Mouse (Mus musculus) T-helper 2 cell (primary cell): ENCODE measurements around the gene Lage3.
"Not testable (repeated sequence)": the region's sequence is repeated elsewhere in the genome, so short reads cannot be mapped to it uniquely, and the experiment has no call there.

Source experiments
- in situ Hi-C: fragments of 300-600 bp; cut with MboI, MseI; formaldehyde crosslinking; loops from one replicate; pipeline ENCODE4 v1.15.1; 2025; ENCODE audit warnings: high pct_unique_total_duplicates

Gene Lage3

DNA sequence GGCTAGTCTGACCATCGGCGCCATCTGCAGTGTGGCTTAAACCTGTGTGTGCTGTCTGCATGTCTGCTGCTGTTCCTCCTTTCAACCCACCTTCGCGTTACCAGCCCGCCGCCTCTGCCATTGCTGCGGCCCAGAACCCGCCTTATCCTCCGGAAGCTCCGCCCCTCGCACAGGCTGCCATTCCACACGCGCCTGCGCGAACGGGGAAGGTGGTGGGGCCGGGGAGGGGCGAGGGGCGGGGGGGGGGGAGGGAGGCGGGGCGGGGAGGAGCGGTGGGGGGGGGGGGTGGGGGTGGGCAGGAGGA is at the start of gene Lage3:
Lage3 (minus strand) TSS at position 152 of the 304 bp plus-strand sequence.
- in situ Hi-C loops, result no loop called here

DNA sequence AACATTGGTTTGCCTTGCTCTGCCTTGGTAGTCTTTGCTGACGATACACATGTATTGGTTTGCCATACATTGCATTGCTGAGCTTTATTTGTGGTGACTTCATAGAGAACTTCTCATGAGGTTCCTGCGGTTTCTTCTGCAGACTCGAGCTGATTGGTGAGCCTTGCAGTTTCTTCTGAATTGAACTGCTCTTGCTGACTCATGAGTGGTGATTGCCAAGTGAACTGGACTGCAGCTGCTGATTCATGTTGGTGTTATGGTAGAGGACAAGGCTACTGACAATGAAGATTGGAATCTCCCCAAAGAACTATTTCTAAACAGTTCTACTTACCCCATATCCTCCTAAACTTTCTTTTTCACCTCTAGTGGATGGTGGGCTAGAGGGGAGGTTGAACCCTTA is 46.7 kb upstream of the Lage3 start:
- in situ Hi-C loops, result no loop called here

DNA sequence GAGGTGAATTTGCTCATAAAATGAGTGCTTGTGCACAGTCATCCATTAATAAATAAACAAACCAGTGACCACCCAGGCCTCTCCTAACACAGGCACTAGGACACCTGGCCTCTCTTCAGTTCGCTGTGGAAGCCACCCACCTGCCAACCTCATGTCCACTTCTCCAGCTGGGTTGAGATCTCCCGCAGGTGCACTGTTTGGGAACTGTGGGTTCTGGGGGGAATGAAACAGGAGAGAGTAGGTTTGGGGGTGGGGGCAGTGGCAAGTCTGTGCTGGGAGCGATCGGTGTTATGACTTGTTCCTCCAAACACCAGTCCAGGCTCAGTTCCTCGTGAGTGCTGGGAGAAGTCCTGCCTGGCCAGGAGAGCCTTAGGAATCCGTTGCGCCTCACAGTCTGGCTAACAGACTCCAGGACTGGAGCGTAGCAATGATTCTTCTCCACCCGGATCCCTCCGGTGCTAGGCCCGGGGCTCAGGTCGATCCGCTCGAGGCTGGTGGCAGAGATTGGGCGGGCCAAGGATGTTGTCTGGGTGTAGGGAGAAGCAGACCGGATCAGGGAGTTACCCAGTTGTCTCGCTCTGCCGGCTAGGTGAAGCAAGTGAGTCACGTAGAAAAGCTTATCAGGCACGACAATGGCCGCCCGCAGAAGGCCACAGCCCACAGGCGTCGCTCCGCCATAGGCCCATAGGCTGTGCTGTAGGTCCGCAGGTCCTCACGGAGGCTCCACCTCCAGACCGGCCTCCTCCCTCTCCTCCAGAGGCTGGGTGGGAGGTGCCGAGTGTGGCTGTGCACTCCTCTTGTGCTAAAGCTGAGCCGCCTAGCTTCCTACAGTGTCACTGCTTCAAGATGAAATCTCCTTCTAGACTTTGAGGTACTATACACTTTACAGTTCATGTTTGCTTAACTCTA is 39.4 kb upstream of the Lage3 start, which contains the start of the genes Fam3a and Ikbkg:
Fam3a (minus strand) TSS at position 738 of the 909 bp plus-strand sequence.
Ikbkg (plus strand) TSS at position 756 of the 909 bp plus-strand sequence.
- in situ Hi-C loops, result no loop called here

DNA sequence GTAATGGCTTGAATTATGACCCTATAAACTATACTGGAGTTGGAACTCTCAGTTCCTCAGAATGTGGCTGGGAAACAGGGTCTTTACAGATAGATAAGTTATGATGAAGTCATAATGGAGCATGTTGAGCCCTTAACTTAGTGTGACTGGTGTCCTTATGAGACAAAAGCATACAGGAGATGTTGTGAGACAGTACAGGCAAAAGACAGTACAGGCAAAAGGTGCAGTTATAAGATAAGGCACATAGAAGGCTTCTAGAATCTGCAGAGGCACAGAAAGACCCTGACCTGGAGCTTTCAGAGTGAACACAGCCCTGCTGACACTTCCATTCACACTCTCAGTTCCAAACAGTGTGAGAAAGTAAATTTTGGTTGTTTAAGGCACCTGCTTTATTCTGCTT is 34.7 kb upstream of the Lage3 start:
- in situ Hi-C loops, result no loop called here

DNA sequence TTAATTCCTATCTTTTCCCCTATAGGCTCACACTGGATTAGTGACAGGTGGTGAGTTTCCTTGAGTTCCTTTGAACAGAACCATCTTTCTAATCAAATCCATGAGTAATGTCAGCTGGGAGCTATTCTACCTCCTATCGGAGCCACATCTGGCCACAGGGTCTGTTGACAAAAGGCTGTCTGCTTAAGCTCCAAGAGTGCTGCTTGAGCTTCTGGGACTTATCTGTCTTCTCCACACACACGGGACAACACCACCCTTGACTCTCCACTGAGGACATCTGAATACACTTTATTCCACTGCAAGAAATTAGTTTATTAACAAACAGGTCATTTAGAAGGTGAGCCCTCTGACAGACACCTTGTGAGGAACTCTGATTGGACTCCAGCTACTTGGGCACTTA is 31.0 kb upstream of the Lage3 start:
- in situ Hi-C loops, result no loop called here

DNA sequence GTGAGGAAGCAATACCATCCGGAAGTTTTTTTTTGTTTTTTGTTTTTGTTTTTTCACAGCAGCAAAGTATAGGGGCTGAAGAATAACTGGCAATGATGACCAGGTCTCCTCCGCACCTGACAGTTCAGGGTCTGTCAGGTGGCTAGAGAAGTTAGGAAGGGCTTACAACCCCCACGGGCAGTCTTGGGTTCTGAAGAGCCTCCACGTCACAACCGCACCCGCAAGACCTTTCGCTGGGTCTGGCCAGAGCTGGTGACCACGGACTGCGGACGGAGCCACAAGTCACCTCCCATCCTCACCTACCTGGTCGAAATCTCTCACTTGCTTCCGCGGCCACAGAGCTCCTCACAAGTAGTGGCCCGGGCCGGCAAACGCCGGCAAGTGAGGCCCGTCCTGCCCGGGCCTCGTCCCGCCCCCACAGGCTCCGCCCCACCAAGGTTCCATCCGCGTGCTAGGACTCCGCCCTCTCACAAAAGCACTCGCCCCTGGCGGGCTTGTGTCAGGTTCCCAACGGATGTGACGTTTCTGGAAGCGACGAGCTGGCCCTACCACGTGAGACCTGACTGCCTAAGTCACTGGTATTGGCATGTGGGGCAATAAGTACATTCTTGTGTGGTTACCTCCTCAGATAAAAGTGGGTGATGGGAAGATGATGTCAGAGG is 19.6 kb upstream of the Lage3 start, which contains the start of the genes Ubl4a and Slc10a3:
Ubl4a (minus strand) TSS at position 331 of the 662 bp plus-strand sequence.
Slc10a3 (minus strand) TSS at position 462 of the 662 bp plus-strand sequence.
- in situ Hi-C loops, result no loop called here

DNA sequence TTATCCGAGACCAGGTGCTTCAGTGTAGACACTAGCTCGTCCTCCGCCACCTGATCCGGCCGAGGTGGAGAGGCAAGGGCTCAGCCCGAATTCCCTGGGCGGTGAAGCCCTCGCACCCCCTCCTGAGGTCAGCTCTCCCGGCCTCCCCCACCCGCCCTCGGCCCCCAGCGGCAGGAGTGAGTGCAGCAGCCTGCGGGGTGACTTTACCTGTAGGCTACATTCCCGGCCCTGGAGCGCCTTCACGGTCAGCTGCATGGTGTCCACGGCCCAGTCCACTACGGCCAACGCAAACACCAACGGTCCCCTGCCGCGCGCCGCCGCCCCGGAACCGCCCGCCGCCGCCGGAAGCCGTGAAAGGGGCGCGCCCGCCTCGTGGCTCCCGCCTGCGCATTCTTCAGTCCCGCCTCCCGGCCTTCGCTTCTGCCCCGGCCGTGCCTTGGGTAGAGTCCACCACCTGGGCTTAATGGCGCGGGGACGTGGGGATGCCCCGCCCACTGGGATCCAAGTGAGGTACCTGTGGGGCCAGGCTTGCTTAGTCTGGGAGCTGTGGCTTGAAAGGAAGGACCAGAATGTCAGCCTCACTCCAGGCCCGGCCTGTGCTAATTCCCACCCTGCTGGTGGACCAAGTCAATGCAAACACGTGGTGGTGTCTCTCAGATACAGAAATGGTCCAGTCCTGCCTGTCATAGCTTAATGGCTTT is 14.9 kb upstream of the Lage3 start:
- in situ Hi-C loops, result no loop called here

DNA sequence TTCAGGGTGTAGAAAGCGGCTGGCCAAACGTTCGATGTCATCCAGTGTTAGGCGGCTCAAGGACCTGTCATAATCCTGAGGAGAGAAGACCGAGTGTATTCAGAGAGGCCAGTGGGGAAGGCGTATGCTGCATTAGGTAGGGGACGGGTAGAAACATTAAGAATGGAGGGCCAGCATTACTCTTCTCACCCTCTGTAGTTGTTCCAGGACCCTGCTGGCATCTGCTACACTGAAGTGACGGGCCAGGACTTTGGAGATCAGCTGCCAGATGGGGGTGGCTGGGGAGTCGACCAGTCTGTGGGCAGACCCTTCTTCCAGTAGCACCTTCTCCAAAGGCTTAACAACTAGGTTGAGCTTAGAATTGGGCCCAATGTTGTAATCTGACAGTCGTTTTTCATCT is 14.1 kb upstream of the Lage3 start:
- in situ Hi-C loops, result no loop called here

DNA sequence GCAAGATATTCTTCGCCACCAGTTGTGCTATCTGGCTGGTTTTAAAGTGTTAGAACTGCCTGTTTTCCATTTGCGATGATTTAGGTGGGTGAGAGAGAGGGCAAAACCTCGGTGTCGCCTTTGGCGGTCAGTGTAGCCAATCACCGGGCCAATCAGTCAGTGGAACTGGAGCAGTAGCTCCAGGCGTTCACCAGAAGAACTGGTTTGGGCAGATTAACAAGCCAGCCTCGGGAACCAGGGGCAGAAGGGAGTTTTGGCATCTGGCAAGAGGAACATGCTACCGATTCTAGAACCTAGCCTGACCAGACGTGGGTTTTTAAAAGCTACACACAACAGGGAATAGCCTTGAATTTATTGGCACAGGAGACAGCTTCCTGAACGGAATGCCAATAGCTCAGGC is 5.8 kb upstream of the Lage3 start:
- in situ Hi-C loops, result no loop called here

DNA sequence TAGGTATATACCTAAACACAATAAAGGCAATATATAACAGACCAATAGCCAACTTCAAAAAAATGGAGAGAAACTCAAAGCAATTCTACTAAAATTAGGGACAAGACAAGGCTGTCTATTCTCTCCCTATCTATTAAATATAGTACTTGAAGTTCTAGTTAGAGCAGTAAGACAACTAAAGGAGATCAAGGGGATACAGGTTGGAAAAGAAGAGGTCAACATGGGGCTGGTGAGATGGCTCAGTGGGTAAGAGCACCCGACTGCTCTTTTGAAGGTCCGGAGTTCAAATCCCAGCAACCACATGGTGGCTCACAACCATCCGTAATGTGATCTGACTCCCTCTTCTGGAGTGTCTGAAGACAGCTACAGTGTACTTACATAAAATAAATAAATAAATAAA is 3.7 kb upstream of the Lage3 start:
- in situ Hi-C loops, result not testable (repeated sequence)

DNA sequence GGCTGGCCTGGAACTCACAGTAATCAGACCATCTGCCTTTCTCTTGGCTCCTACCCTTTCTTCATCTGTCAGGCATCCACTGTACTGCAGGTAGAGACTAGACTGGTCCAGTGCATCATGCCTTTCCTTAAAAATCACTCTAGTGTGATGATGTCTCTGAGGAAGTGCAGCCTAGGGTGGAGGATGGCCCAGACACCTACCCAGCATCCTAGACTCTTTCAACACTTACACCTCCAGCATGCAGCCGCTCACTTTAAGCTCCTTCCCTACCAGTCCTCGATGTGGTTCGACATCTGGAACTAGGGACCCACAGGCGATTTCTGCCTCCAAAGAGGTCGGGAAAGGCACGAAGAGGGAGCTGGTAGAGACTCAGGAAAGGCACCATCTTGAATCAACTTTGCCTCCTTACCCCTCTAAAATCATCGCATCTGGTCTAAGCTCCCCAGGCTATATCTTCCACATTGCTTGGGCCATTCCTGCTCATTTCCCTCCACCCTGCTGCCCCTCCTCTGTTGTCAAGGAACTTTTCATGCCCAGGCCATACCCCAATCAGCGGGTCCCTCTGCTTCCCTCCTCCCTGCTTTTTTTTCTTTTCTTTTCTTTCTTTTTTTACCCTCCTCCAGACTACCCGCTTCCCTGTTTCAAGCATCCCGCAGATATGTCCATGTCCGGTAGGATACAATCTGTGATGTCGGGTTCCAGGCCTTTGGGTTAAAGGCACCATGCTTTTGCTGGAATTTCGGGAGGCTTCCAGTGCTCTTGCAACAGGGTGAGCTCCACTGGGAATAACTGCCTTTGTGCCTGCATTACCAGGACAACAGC is 562 bp downstream of the Lage3 start:
- in situ Hi-C loops, result no loop called here

DNA sequence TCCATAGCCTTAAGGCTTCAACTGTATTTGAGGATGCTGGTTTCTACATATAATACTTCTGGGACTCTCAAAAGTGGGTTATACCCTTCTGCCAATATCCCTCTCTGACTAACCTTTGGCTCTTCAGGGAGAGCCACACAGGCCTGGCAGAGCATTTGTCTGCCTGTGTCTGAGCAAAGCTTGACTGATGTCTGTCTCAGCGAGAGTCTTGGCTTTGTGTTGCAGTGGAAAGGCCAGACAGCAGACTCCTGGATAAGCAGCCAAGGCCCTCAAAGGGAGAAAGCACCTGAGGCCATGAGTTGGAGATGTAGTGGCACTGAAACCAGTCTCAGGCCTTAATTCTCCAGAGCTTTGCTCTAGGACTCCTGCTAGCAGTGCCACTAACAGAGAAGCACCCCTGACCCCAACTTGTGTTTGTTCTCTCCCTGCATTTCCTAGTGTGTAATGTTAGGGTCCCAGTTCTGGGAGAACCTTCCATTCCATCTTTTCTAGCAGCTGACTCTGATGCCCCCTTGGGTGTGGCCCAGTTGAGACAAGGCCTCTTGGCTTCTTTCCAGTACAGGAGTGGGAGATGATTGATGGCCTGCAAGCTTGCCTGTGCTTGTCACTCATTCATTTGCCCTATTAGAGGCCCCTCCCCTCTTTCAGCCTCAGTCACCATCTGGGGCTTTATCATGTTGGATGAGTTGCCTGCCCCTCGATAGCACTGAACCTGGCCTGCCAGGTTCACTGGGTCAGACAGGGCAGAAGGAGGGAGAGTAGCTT is 23.1 kb downstream of the Lage3 start:
- in situ Hi-C loops, result no loop called here

DNA sequence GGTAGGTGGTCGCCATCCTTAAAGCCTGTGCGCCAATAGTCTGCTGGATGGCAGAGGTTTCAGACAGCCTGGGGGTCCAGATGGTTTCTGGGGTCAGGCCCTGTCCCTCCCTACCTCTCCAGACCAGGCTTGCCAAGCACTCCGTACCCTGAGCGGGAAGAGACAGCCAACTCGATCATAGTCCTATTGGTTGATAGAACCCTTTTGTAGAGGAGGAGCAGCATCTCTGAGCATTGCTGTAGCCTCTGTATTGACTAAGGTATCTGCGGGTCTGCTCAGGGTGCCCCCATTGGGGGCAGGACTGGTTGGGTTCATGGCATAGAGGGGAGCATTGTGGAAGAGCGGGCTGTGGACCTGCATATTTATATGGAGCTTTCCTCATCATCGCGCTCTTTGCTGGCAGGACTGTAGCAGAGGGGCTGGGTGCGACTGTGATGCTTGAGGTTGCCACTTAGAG is 24.2 kb downstream of the Lage3 start:
- in situ Hi-C loops, result no loop called here

DNA sequence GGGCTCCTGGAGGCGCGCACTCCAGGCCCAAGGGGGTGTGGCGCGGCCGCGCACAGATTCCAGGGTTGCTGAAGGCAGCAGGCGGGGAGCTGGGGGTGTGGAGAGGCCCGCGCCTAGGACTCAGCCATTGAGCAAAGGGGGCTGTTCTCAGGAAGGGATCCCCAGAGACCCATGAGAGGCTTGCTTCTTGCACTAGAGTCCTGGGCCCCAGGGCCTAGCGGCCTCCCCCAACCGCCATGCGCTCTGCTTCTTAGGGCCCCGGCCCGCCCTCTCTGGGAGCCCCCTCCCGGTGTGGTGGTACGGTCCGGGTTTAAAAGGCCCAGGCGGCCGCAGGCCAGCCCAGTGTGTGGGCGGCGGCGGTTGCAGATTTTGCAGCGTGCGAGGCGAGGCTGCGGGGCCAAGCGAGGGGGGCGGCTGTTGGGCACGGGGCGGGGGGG is 24.7 kb downstream of the Lage3 start, which contains the start of gene Plxna3:
Plxna3 (plus strand) TSS at position 342 of the 437 bp plus-strand sequence.
- in situ Hi-C loops, result no loop called here

DNA sequence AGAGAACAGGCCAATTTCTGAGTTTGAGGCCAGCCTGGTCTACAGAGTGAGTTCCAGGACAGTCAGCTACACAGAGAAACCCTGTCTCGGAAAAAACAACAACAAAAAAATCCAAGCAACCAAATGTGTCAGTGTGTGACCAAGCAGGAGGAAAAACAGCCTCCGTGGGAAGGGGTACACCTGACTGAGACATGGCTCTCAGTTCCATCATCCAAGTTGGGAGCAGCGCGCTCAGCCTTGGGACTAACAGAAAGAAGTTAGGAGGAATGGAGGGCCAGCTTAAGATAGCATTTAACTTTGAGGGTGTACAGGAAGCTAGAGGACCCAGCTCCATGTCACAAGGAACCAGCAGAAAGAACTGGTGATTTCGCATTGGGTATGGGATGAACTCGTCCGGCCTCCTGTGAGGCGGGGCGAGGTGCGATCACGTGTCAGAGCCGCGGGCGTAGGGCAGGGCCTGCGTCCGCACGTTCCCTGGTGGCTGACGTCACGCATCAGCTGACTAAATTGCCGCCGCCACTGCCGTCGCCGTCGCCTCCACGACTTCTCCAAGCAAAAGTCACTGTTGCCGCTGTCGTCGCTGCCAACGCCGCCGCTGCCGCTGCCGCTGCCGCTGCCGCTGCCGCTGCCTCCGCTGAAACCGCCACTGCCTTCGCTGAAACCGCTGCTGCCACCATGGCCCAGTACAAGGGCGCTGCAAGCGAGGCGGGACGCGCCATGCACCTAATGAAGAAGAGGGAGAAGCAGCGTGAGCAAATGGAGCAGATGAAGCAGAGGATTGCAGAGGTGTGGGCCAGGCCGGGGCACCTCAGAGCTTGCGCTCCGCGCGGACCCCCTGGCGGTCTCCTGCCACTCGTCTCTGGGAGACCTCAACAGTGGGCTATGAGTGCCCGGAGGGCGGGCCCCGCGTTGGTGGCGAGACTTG is 40.6 kb downstream of the Lage3 start, which contains the start of gene Fam50a:
Fam50a (plus strand) TSS at position 494 of the 925 bp plus-strand sequence.
- in situ Hi-C loops, result no loop called here

DNA sequence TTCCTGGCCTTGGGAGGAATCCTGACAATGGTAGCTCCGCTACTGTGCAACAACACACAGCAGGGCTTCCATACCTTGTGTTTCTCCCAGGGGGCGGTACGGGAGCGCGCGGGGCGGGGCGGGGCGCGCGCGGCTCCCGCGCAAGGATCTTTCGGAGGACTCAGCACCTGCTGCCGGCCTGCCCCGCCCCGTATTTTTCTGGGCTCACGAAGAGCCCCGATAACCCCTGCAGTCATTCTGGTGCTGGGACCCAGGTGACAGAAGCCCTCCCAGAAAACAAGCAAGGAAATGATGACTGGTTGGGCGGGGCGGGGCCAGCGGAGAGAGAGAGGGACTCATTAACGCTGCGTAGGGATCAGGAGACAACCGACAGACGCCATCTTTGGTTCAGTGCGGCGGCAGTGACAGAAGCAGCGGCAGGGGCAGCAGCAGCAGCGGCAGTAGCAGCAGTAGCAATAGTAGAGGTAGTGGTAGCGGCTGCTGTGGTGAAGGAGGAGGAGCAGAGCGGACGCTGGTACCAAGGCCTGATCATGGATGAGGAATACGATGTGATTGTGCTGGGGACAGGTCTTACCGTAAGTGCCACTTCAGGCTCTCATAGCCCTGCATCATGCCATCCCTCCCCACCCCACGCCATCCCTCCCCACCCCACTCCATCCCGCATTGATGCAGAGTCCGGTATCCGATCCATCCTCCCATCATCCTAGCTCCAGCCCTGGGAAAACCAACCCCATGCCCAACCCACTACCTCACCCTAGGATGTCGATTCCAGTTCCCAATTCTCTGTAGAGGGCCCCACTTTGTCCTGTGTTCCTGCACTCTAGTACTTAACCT is 48.3 kb downstream of the Lage3 start, which contains the start of gene Gdi1:
Gdi1 (plus strand) TSS at position 132 of the 834 bp plus-strand sequence.
- in situ Hi-C loops, result no loop called here
